Mouse (Mus musculus) c-Kit-negative CD71-positive TER-119-positive erythroid progenitor cells, embryonic 14.5 days (primary cell): ENCODE data around the gene Rhox3h.
"Not testable (repeated sequence)": the region's sequence is repeated elsewhere in the genome, so short reads cannot be mapped to it uniquely, and the experiment has no call there.

Source experiments
- DNase-seq: peaks from one replicate; pipeline ENCODE4 v3.0.0-alpha.2; 2013; ENCODE audit warnings: low read depth, low spot score

The Rhox3h gene

DNA sequence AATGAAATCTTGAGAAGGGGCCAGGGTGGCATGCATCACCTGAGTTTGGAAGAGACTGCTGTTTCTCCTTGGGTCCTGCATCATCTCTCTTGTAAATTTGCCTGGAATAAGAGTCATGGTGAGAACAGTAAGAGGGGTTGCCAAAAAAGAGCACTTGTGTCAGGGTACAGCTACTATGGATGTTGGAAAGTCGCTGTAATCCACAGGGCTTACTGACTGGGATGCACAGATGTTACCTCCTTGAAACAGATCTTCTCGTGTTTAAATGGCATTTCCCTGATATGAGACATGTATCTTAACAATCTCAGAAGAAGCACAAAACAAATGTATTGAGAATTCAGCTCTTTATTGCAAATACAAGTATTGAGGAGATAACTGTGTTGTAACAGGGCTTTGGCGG, at the start of gene Rhox3h:
TSS of gene Rhox3h (minus strand) at position 101 of the 400 bp plus-strand sequence.
- DNase-seq, result not testable (repeated sequence)

DNA sequence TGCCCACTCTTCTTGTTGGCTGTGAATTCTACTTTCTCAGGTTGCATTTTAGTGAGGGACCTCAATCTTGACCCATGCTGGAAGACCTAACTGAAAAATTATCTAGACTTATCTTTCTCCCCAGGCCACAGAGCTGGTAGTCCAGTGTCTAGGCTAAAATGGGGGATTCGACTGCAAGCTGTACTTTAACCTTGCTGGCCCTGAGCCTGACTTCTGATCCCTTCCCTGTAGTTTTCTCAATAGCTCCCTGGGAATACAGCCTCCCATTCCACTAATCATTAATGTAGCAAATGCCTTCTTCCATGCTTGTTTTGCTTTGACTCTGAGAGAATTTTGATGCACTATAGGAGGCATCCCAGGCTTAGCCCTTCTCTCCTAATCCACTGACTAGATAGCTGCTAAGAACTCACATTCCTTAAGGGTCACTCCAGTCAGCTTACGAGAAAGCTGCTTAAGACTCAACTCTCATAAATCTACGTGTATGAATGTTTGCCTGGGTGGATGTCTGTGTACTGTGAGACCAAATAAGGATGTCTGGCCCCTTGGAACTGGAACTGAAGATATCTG, 33.3 kb upstream of the Rhox3h start:
- DNase-seq, result no peak

DNA sequence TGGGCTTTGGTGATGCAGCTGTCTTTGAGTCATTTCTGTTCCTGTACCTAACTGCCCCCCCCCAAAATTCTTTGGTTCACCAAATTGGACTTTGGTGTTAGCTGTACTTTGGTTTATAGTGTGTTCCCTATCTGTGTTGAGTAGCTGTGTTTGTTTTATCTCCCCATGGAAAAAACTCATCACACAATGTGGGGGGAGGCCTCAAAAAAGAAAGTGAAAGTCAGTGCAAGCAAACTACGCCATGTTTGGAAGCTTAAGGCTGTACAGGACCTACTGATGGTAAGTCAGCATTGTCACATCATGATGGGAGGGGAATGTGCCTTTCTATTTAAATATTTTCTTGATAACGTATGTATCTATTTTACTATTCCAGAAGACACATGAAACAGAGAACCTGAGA, 23.7 kb upstream of the Rhox3h start:
- DNase-seq, result no peak

- DNase-seq, result no peak
Measured at GRCm38 (mm10) chrX:37683031-37683715, 14.6 kb upstream of the Rhox3h start.

DNA sequence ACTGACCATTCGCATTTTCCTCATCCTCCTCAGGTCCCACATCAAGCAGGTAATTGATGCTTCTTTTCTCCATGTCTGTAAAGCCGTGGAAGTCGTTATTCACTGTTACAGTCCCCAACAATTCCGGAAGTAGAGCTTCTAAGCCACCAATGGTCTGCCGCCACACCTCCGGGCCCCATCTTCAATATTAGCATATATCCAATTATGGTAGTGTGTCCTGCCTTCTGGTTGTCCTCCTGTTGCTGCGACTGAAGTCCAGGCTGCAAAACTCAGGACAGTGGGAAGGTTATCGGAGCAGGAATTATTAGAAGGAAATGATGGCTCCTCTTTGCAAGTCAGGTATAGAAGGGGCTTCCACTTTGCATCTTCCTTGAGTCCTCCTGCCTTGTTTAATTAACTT, 4.6 kb upstream of the Rhox3h start, which contains the start of gene Rhox2h:
TSS of gene Rhox2h (minus strand) at position 101 of the 400 bp plus-strand sequence.
- not testable (repeated sequence) for DNase-seq

DNA sequence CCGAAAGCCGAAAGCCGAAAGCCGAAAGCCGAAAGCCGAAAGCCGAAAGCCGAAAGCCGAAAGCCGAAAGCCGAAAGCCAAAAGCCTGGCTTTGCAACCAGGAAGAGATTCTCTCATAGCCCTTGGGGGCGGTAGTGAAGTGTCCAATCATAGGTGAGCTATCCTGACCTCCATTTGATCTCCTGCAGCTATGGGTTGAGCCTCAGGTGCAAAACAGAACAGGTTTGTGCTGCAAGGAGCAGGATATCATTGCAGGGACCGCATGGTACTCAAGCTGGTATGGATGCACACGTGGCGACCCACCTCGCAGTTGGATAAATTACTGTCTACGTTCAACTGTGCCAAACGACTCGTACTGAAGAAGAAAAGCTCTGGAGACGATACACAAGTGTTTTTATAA, 17.3 kb downstream of the Rhox3h start, which contains the start of gene Rhox4g:
TSS of gene Rhox4g (minus strand) at position 101 of the 400 bp plus-strand sequence.
- DNase-seq, result not testable (repeated sequence)

DNA sequence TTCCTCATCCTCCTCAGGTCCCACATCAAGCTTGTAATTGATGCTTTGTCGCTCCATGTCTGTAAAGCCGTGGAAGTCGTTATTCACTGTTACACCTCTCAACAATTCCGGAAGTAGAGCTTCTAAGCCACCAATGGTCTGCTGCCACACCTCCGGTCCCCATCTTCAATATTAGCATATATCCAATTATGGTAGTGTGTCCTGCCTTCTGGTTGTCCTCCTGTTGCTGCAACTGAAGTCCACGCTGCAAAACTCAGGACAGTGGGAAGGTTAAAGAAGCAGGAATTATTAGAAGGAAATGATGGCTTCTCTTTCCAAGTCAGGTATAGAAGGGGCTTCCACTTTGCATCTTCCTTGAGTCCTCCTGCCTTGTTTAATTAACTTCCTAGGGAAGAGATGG, 25.2 kb downstream of the Rhox3h start, which contains the start of gene Rhox2g:
TSS of gene Rhox2g (minus strand) at position 101 of the 400 bp plus-strand sequence.
- DNase-seq, result not testable (repeated sequence)

DNA sequence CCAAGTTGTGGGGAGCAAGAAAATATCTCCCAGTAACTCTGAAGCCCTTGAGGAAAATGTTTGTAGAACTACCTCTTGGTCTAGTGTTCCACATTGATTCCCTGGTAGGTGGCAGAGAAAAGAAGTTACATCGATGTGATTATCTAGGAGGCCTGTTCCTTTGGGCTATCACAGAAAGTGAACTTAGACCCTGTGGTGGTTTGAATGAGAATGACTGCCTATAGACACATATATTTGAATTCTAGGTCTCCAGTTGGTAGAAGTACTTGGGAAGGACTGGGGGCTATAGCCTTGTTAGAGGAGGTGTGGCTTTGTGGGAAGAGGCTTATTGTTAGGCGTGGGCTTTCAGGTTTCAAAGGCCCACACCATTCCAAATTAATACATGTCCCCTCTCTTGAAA, 40.1 kb downstream of the Rhox3h start, which contains the start of gene Rhox3g:
TSS of gene Rhox3g (minus strand) at position 101 of the 400 bp plus-strand sequence.
- DNase-seq, result not testable (repeated sequence)
